Mouse (Mus musculus): Measurements from ENCODE around the gene Kdsr. TPM values are rescaled to one million over a fixed set of nuclear protein-coding genes. Genes with fewer than 3 reads are reported as not detected.

The Kdsr gene
- polyA plus RNA-seq, 1 experiment from 2014 or later, result 16.1 TPM

DNA sequence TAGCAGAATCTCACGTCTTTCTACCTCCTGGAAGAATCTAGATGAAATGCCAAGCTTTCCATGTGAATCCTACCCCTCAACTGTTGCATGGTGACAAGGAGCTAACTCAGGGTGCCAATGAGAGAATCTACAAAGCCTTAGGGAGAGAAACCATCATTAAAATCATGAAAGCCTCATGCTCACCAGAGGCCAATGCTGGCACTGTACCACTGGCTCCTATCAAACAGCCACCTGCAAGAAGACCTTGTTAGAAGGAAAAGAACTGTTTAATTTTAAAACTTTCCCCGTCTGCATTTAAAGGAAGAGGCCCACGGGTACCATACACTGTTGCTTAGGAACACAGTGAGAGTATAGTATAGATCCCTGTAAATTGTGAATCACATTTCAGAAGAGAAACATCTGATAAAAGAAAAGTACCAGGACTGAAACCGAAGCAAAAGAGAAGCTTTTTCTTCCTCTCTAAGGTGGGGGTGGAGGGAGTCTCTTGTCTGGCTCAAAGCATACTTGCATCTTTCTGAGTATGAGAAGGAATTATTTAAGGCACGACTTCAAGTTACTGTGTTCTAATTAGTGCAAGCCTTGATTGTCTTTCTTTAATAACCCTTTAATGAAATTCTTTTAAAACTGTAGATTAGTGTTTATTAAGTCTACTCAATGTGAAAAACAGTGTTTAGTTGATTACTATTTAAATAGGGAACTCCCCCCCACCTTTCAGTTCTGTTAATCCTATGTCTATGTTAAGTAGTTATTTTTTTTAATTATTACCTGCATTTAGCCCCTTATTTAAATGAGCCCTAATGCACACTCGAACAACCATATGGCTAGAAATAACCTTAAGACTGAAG is 52.3 kb downstream of the Kdsr start:
- no peak for DNase-seq (ENCODE audit: low spot score)
- H3K9ac ChIP-seq, result no peak overlapping the region
- H3K36me3 ChIP-seq (replicated peaks; ENCODE audit: control insufficient read depth, insufficient read depth), result no peaks in the 10 kb centered on the region
- no peaks in the 10 kb centered on the region for H3K27me3 ChIP-seq (ENCODE audit: control insufficient read depth, insufficient read depth, low read length)
- H3K4me1 ChIP-seq (replicated peaks; ENCODE audit: control insufficient read depth, insufficient read depth, low read length), result peaks cover 25% of the 10 kb centered on the region
- no peak overlapping the region for H3K4me3 ChIP-seq (replicated peaks; ENCODE audit: low read length)
- no peaks in the 10 kb centered on the region for H3K9me3 ChIP-seq (ENCODE audit: control insufficient read depth, low read length)
- ATAC-seq (ENCODE audit: low FRiP score), result no peak
- H3K27ac ChIP-seq, result no peak overlapping the region
- 77% methylated on average over 6 of the region's 6 CpGs for WGBS
- no peak overlapping the region for H3K4me2 ChIP-seq (replicated peaks)

- Histone ChIP-seq H3K4me1 (replicated peaks; ENCODE audit: control insufficient read depth, insufficient read depth, low read length) (peaks cover 6% of the 10 kb centered on the region; the same call in 1 of the 2 replicates), H3K9ac (no peak overlapping the region), H3K4me2 (replicated peaks) (no peak overlapping the region), H3K27me3 (ENCODE audit: control insufficient read depth, insufficient read depth, low read length) (no peaks in the 10 kb centered on the region), H3K36me3 (replicated peaks; ENCODE audit: control insufficient read depth, insufficient read depth) (no peaks in the 10 kb centered on the region), H3K27ac (no peak overlapping the region; the same call in 1 of the 2 replicates), H3K9me3 (ENCODE audit: control insufficient read depth, low read length) (no peaks in the 10 kb centered on the region), H3K4me3 (replicated peaks; ENCODE audit: low read length) (no peak overlapping the region)
- ATAC-seq (ENCODE audit: low FRiP score) (peak; percentile 9; the same call in 1 of the 2 replicates), DNase-seq (ENCODE audit: low spot score) (no peak)
- WGBS, result 64% methylated on average over 3 of the region's 3 CpGs
Measured at GRCm38 (mm10) chr1:106703183-106703582, 56.3 kb downstream of the Kdsr start.

DNA sequence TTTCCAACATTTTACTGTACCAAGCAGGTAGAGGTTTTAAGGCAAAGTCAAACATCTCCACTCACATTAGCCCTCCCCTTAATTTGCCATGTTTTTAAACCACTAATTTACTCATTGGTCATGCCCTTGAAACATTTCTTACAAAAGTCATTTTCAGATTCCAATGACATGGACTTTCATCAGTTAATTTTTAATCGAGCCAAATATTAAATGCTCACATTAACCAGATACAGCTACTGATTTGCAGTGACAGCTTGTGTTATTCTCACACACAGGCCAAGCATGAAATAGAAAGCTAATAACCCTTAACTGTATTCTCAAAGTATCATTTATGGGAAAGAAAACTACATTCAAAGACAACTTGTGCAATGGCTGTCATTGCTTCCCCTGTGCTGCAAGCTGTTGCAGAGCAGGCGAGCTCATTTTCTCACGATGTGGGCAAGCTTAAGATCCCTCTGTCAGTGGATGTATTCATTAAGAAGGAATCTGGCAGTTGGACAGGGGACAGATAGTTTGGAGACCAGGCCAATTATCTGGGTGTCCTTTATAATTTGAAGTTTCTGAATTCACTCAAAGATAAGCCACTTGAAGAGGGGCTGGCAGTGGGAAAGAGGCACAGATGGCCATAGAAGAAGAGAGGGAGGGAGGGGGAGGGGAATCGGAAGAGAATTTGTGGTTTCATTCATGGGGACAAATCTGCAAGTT is 56.9 kb downstream of the Kdsr start:
- H3K27ac ChIP-seq, result no peak overlapping the region
- no peaks in the 10 kb centered on the region for H3K27me3 ChIP-seq (ENCODE audit: control insufficient read depth, insufficient read depth, low read length)
- H3K4me1 ChIP-seq (replicated peaks; ENCODE audit: control insufficient read depth, insufficient read depth, low read length), result peaks cover 6% of the 10 kb centered on the region; the same call in 1 of the 2 replicates
- no peaks in the 10 kb centered on the region for H3K9me3 ChIP-seq (ENCODE audit: control insufficient read depth, low read length)
- 50% methylated on average over 4 of the region's 4 CpGs for WGBS
- no peaks in the 10 kb centered on the region for H3K36me3 ChIP-seq (replicated peaks; ENCODE audit: control insufficient read depth, insufficient read depth)
- peak; percentile 45 for DNase-seq (ENCODE audit: low spot score)
- H3K4me3 ChIP-seq (replicated peaks; ENCODE audit: low read length), result no peak overlapping the region
- H3K9ac ChIP-seq, result no peak overlapping the region
- H3K4me2 ChIP-seq (replicated peaks), result no peak overlapping the region
- ATAC-seq (ENCODE audit: low FRiP score), result peak; percentile 73

- Histone ChIP-seq H3K9me3 (ENCODE audit: control insufficient read depth, low read length) (no peaks in the 10 kb centered on the region), H3K9ac (no peak overlapping the region), H3K4me1 (replicated peaks; ENCODE audit: control insufficient read depth, insufficient read depth, low read length) (peaks cover 6% of the 10 kb centered on the region; the same call in 1 of the 2 replicates), H3K4me2 (replicated peaks) (no peak overlapping the region), H3K36me3 (replicated peaks; ENCODE audit: control insufficient read depth, insufficient read depth) (no peaks in the 10 kb centered on the region), H3K27me3 (ENCODE audit: control insufficient read depth, insufficient read depth, low read length) (no peaks in the 10 kb centered on the region), H3K27ac (no peak overlapping the region), H3K4me3 (replicated peaks; ENCODE audit: low read length) (no peak overlapping the region)
- DNase-seq (ENCODE audit: low spot score), result no peak
- ATAC-seq (ENCODE audit: low FRiP score), result no peak
- WGBS, result 87% methylated on average over 9 of the region's 9 CpGs
Measured at GRCm38 (mm10) chr1:106700520-106701114, 58.9 kb downstream of the Kdsr start.

GRCm38 (mm10) chr1:106696472-106696871 is 63.1 kb downstream of the Kdsr start:
- Histone ChIP-seq H3K4me3 (replicated peaks; ENCODE audit: low read length) (no peak overlapping the region), H3K36me3 (replicated peaks; ENCODE audit: control insufficient read depth, insufficient read depth) (no peaks in the 10 kb centered on the region), H3K9ac (no peak overlapping the region), H3K4me2 (replicated peaks) (no peak overlapping the region), H3K4me1 (replicated peaks; ENCODE audit: control insufficient read depth, insufficient read depth, low read length) (no peaks in the 10 kb centered on the region), H3K27ac (no peak overlapping the region), H3K27me3 (ENCODE audit: control insufficient read depth, insufficient read depth, low read length) (no peaks in the 10 kb centered on the region), H3K9me3 (ENCODE audit: control insufficient read depth, low read length) (no peaks in the 10 kb centered on the region)
- 81% methylated on average over 5 of the region's 5 CpGs for WGBS
- no peak for ATAC-seq (ENCODE audit: low FRiP score)
- DNase-seq (ENCODE audit: low spot score), result no peak

DNA sequence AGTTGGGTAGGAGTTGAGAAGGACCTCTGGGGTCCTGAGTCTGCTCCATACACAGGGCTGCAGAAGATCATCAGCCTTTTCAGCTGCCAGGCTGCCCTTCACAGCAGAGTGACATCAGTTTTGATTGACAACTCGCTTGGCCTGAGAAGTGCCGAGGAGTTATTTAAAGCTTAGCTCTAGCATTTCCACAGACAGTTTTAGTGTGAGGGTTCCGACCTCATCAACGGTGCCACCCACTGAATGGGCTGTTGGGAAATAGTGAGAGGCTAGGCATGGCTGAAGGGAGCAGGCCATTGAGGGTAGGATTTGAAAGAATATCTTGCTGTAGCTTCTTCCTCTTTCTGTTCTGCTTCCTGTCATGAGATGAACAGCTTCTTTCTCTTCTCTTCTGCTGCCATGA is 63.9 kb downstream of the Kdsr start:
- no peaks in the 10 kb centered on the region for H3K4me1 ChIP-seq (replicated peaks; ENCODE audit: control insufficient read depth, insufficient read depth, low read length)
- no peak overlapping the region for H3K4me2 ChIP-seq (replicated peaks)
- H3K36me3 ChIP-seq (replicated peaks; ENCODE audit: control insufficient read depth, insufficient read depth), result no peaks in the 10 kb centered on the region
- H3K27ac ChIP-seq, result no peak overlapping the region
- H3K9ac ChIP-seq, result no peak overlapping the region
- DNase-seq (ENCODE audit: low spot score), result no peak
- no peaks in the 10 kb centered on the region for H3K9me3 ChIP-seq (ENCODE audit: control insufficient read depth, low read length)
- no peaks in the 10 kb centered on the region for H3K27me3 ChIP-seq (ENCODE audit: control insufficient read depth, insufficient read depth, low read length)
- H3K4me3 ChIP-seq (replicated peaks; ENCODE audit: low read length), result no peak overlapping the region
- no peak for ATAC-seq (ENCODE audit: low FRiP score)
- 81% methylated on average over 4 of the region's 4 CpGs for WGBS

GRCm38 (mm10) chr1:106694316-106694715 is 65.2 kb downstream of the Kdsr start:
- H3K36me3 ChIP-seq (replicated peaks; ENCODE audit: control insufficient read depth, insufficient read depth), result no peaks in the 10 kb centered on the region
- no peak overlapping the region for H3K9ac ChIP-seq
- no peak overlapping the region for H3K4me2 ChIP-seq (replicated peaks)
- no peaks in the 10 kb centered on the region for H3K9me3 ChIP-seq (ENCODE audit: control insufficient read depth, low read length)
- H3K27ac ChIP-seq, result no peak overlapping the region
- DNase-seq (ENCODE audit: low spot score) (no peak), ATAC-seq (ENCODE audit: low FRiP score) (no peak)
- H3K4me3 ChIP-seq (replicated peaks; ENCODE audit: low read length), result no peak overlapping the region
- 86% methylated on average over 6 of the region's 6 CpGs for WGBS
- H3K27me3 ChIP-seq (ENCODE audit: control insufficient read depth, insufficient read depth, low read length), result no peaks in the 10 kb centered on the region
- H3K4me1 ChIP-seq (replicated peaks; ENCODE audit: control insufficient read depth, insufficient read depth, low read length), result no peaks in the 10 kb centered on the region

GRCm38 (mm10) chr1:106692599-106692998 is 66.9 kb downstream of the Kdsr start:
- no peaks in the 10 kb centered on the region for H3K36me3 ChIP-seq (replicated peaks; ENCODE audit: control insufficient read depth, insufficient read depth)
- no peak overlapping the region for H3K27ac ChIP-seq
- no peak overlapping the region for H3K9ac ChIP-seq
- no peak for DNase-seq (ENCODE audit: low spot score)
- H3K4me2 ChIP-seq (replicated peaks), result no peak overlapping the region
- no peak overlapping the region for H3K4me3 ChIP-seq (replicated peaks; ENCODE audit: low read length)
- H3K27me3 ChIP-seq (ENCODE audit: control insufficient read depth, insufficient read depth, low read length), result no peaks in the 10 kb centered on the region
- no peaks in the 10 kb centered on the region for H3K4me1 ChIP-seq (replicated peaks; ENCODE audit: control insufficient read depth, insufficient read depth, low read length)
- ATAC-seq (ENCODE audit: low FRiP score), result no peak
- H3K9me3 ChIP-seq (ENCODE audit: control insufficient read depth, low read length), result no peaks in the 10 kb centered on the region

DNA sequence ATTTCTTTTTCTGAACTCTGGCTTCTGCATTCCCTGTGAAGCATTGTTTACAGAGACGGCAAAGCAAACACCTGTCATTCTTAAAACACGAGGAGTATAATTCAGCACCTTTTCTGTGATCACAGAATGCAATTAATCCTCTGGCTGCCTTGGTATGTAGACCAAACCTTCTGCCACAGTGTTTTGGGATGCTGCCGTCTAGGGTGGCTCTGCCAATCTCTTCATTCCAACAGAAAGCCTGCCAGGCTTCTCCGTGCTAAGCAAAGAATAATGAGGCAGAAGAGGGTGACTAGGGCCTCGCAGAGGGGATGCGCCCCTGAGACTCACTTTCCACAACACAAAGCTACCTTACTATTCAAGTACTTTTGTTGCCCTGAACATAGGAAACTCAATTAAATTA is 68.6 kb downstream of the Kdsr start:
- WGBS, result 74% methylated on average over 6 of the region's 6 CpGs
- no peaks in the 10 kb centered on the region for H3K27me3 ChIP-seq (ENCODE audit: control insufficient read depth, insufficient read depth, low read length)
- H3K9me3 ChIP-seq (ENCODE audit: control insufficient read depth, low read length), result no peaks in the 10 kb centered on the region
- ATAC-seq (ENCODE audit: low FRiP score), result no peak
- no peak overlapping the region for H3K4me3 ChIP-seq (replicated peaks; ENCODE audit: low read length)
- no peak overlapping the region for H3K27ac ChIP-seq
- H3K4me2 ChIP-seq (replicated peaks), result no peak overlapping the region
- no peaks in the 10 kb centered on the region for H3K4me1 ChIP-seq (replicated peaks; ENCODE audit: control insufficient read depth, insufficient read depth, low read length)
- DNase-seq (ENCODE audit: low spot score), result no peak
- no peaks in the 10 kb centered on the region for H3K36me3 ChIP-seq (replicated peaks; ENCODE audit: control insufficient read depth, insufficient read depth)
- H3K9ac ChIP-seq, result no peak overlapping the region

All from hindbrain, embryonic 14.5 days (tissue).